Mouse (Mus musculus) heart, postnatal 0 days (tissue): ENCODE measurements around the gene Rps15a. TPM values are rescaled to one million over a fixed set of nuclear protein-coding genes. Genes with fewer than 3 reads are reported as not detected.
A peak's percentile ranks its signal among the peaks of the same experiment; 100 is the strongest.

Source experiments
- ATAC-seq: fragments of 200-750 bp; cut with Nextera tagmentation; 2 replicates; pipeline ENCODE4 v1.8.0; 2017; ENCODE audit warnings: low read depth, moderate number of reproducible peaks, moderate library complexity; ENCODE audit not compliant: insufficient read depth
- DNase-seq: peaks from one replicate; pipeline ENCODE4 v3.0.0-alpha.2; 2016; ENCODE audit warnings: low spot score
- H3K27ac ChIP-seq: fragments of 300-500 bp; sonication (generic); 2 replicates; pipeline ENCODE4 v1.5.1; 2014; ENCODE audit warnings: low read depth, mild to moderate bottlenecking
- H3K27me3 ChIP-seq: fragments of 300-500 bp; sonication (generic); 2 replicates; pipeline ENCODE4 v1.6.1; 2014; ENCODE audit warnings: low read length, mixed read lengths; ENCODE audit not compliant: control insufficient read depth, insufficient read depth
- H3K36me3 ChIP-seq: fragments of 300-500 bp; sonication (generic); replicated peaks from 2 replicates; pipeline ENCODE4 v1.6.1; 2014; ENCODE audit warnings: low read length, mixed read lengths; ENCODE audit not compliant: control insufficient read depth, insufficient read depth
- H3K4me1 ChIP-seq: fragments of 300-500 bp; sonication (generic); 2 replicates; pipeline ENCODE4 v1.6.1; 2014; ENCODE audit warnings: antibody characterized with exemption; ENCODE audit not compliant: control insufficient read depth, insufficient read depth
- H3K4me2 ChIP-seq: fragments of 300-500 bp; sonication (generic); 2 replicates; pipeline ENCODE4 v1.6.1; 2014; ENCODE audit warnings: low read depth, mild to moderate bottlenecking, low read length, moderate library complexity
- H3K4me3 ChIP-seq: fragments of 300-500 bp; sonication (generic); 2 replicates; pipeline ENCODE4 v1.5.1; 2014; ENCODE audit warnings: low read depth, low read length
- H3K9ac ChIP-seq: fragments of 300-500 bp; sonication (generic); replicated peaks from 2 replicates; pipeline ENCODE4 v1.6.1; 2014; ENCODE audit warnings: low read depth, low read length, mixed read lengths
- H3K9me3 ChIP-seq: fragments of 300-500 bp; sonication (generic); replicated peaks from 2 replicates; pipeline ENCODE4 v1.6.1; 2016; ENCODE audit warnings: low read length; ENCODE audit not compliant: control insufficient read depth
- CTCF ChIP-seq: IDR thresholded peaks from 2 replicates; pipeline ENCODE4 v1.5.1; 2016; ENCODE audit warnings: antibody characterized with exemption, control low read depth, low read depth
- EP300 ChIP-seq: IDR thresholded peaks from 2 replicates; pipeline ENCODE4 v1.6.1; 2016; ENCODE audit warnings: antibody characterized with exemption, low read depth
- WGBS: fragments of 180-500 bp; shearing (Covaris S2); extraction: QIAGEN DNeasy Blood & Tissue Kit; methylation state at CpG from one replicate; pipeline ENCODE4 v1.1.7; 2014; 5-methylcytosine and 5-hydroxymethylcytosine counted together
- polyA plus RNA-seq: library from polyadenylated mRNA; unstranded; fragments of >200 nt; fragmentation: Nextera tagmentation; extraction: Ambion mirVana; gene quantifications from 2 replicates; pipeline ENCODE4 v1.2.1, GENCODE M21; 2015
- total RNA-seq: library from RNA; depleted of rRNA; stranded (reverse); fragments of >200 nt; gene quantifications from 2 replicates; pipeline ENCODE4 v1.2.3, GENCODE M21; 2014; ENCODE audit warnings: low replicate concordance

Rps15a gene
- total and polyA plus RNA-seq, 2 experiments from 2014 or later, result 397 to 413 TPM

DNA sequence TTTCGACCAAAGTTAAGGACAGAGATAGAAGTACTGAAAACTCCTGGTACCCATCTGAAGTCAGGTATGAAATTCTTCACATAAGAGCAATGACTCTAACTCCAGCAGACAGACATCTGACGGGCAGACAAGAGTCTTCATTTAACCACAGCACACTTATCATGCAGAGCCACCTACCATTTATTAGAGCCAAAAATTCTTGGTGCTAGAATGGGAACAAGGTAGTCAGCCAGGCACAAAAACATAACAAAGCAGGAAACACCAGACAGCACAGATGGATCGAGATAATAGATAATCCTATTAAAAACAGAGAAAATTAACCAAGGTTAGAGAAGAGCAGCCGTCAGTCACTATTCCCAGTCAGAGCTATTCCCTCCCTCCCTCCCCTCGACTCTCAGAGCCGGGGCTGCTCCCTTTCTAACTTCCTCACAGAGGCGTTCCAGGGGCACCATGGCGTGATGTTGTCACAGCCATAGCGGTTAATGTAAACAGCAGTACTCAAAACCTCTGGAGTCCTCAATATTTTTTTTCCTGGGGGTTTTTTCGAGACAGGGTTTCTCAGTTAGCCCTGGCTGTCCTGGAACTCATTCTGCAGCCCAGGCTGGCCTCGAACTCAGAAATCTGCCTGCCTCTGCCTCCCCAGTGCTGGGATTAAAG is 10.4 kb upstream of the Rps15a start:
- no peaks in the 10 kb centered on the region for H3K9me3 ChIP-seq
- H3K27ac ChIP-seq, result no peak overlapping the region
- no peak for ATAC-seq
- no peak overlapping the region for H3K4me3 ChIP-seq
- no peak overlapping the region for H3K9ac ChIP-seq
- no peak overlapping the region for H3K4me2 ChIP-seq
- H3K4me1 ChIP-seq, result peaks cover 17% of the 10 kb centered on the region
- 61% methylated on average over 11 of the region's 11 CpGs for WGBS
- no peak for TF ChIP-seq EP300
- TF ChIP-seq CTCF, result no peak
- no peak for DNase-seq
- H3K27me3 ChIP-seq, result no peaks in the 10 kb centered on the region
- peaks cover 33% of the 10 kb centered on the region for H3K36me3 ChIP-seq

DNA sequence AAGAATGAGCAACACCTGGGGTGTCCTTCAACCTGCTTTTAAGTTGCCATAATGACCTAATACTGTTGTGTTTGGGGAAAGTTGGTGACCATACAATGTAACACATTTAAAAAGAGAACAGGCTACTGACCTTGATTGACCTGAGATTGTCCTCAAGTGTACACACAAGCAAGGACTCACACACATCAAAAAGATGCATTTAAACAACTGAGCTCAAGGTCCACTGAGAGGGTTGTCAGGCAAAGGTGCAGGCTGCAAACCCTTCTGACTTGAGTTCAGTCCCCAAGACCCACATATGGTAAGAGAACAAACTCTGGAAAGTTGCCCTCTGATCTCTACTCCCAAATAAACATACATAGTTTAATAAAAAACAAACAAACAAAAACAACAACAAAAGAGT is 9.7 kb upstream of the Rps15a start:
- H3K4me3 ChIP-seq, result no peak overlapping the region
- H3K4me2 ChIP-seq, result no peak overlapping the region
- H3K27me3 ChIP-seq, result no peaks in the 10 kb centered on the region
- no peak overlapping the region for H3K9ac ChIP-seq
- H3K36me3 ChIP-seq, result peaks cover 39% of the 10 kb centered on the region
- H3K4me1 ChIP-seq, result peaks cover 17% of the 10 kb centered on the region
- DNase-seq (no peak), ATAC-seq (no peak)
- TF ChIP-seq EP300 (no peak), CTCF (no peak)
- H3K27ac ChIP-seq, result no peak overlapping the region
- H3K9me3 ChIP-seq, result no peaks in the 10 kb centered on the region

DNA sequence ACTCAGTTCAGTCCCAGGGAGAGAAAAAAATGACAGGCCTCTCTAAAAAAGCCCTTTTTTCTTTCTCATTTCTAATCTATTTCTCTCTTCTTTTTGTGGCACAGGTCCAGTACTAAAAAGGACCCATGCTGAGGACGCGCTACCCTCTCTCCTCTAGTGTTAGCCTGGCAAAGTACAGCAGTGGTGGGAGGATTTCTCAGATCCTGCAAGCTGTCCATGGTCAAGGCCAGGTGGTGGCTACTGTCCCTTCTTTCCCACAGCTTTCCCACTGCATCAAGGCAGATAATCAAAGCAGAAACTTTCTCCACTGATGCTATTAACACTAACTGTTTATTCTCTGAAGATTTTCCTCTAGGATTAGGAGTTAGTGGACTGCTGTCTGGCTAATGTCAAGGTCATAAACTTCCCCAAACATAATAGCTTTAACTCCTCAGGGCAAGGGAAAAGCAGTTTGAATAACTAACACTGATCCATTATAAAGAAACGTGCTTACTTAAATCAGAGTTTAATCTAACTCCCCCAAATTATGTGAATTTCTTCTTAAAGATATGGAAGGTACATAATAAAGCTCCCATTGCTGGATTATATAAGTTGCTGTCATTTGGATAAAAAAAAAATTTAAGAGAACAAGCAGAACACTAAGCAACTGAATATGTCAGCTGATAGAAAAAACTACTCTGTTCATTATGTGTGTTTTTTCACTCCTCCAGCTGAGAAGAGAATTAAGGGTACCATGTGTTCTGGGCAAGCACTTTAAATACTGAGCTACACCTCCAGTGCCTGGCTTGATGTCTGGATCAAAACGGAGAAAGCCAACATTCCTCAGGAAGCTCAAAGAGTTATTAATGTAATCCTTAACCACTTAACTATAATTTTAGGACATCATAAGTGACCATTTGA is 7.8 kb upstream of the Rps15a start:
- H3K36me3 ChIP-seq, result peaks cover 59% of the 10 kb centered on the region
- no peak for DNase-seq
- 84% methylated on average over 4 of the region's 4 CpGs for whole genome bisulfite sequencing
- no peak overlapping the region for H3K9ac ChIP-seq
- no peaks in the 10 kb centered on the region for H3K9me3 ChIP-seq
- no peak overlapping the region for H3K27ac ChIP-seq
- peaks cover 17% of the 10 kb centered on the region for H3K4me1 ChIP-seq
- no peak overlapping the region for H3K4me3 ChIP-seq
- no peak for ATAC-seq
- H3K27me3 ChIP-seq, result no peaks in the 10 kb centered on the region
- H3K4me2 ChIP-seq, result no peak overlapping the region
- no peak for TF ChIP-seq CTCF
- no peak for TF ChIP-seq EP300

DNA sequence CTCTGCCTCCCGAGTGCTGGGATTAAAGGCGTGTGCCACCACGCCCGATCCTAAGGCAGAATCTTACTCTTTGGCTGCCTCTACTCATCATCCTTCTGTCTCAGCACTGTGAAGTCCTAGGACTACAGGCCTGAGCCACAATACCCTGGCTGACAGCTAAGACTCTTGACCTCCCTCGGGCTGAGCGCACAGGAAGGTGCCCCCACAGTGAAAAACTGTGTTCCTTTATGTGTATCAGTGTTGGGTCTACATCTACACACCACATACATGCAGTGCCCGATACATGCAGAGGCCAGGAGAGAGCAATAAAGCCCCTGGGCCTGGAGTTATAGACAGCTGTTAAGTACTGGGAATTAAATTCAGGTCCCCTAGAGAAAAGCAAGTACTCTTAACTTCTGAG is 6.2 kb upstream of the Rps15a start:
- no peak overlapping the region for H3K4me2 ChIP-seq
- no peak overlapping the region for H3K9ac ChIP-seq
- H3K27ac ChIP-seq, result no peak overlapping the region
- peaks cover 68% of the 10 kb centered on the region for H3K36me3 ChIP-seq
- H3K4me3 ChIP-seq, result no peak overlapping the region
- TF ChIP-seq EP300, result no peak
- TF ChIP-seq CTCF, result no peak
- 0 out of 2 replicates have a peak, but pooled peaks cover 3% of the 10 kb centered on the region for H3K4me1 ChIP-seq
- no peaks in the 10 kb centered on the region for H3K27me3 ChIP-seq
- 97% methylated on average over 7 of the region's 7 CpGs for whole genome bisulfite sequencing
- H3K9me3 ChIP-seq, result no peaks in the 10 kb centered on the region
- ATAC-seq, result no peak
- DNase-seq, result no peak

DNA sequence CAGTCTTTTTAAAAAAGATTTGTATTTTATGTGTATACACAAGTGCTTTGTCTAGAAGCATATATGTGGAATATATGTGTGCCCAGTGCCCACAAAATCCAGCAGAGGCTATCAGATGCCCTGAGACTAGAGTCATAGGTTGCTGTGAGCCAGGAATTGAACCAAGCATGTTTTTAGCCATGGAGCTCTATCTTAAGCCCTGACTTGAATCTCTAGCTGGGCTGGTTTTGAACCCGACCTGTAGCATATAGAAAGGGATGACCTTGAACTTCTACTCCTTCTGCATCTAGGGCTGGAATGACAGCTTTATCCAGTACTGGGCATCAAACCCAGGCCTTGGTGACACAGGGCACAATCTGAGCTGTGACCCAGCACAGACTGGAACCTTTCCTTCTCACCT is 4.7 kb upstream of the Rps15a start:
- no peak for ATAC-seq
- H3K4me2 ChIP-seq, result no peak overlapping the region
- 0 out of 2 replicates have a peak overlapping the region, but pooled peaks have one; percentile 13 for H3K9ac ChIP-seq
- no peak overlapping the region for H3K4me3 ChIP-seq
- TF ChIP-seq CTCF (no peak), EP300 (no peak)
- H3K4me1 ChIP-seq, result no peaks in the 10 kb centered on the region
- no peaks in the 10 kb centered on the region for H3K27me3 ChIP-seq
- no peak overlapping the region; the same call in 1 of the 2 replicates for H3K27ac ChIP-seq
- peaks cover 61% of the 10 kb centered on the region for H3K36me3 ChIP-seq
- no peaks in the 10 kb centered on the region for H3K9me3 ChIP-seq
- DNase-seq, result no peak
- 59% methylated on average over 1 of the region's 1 CpGs for WGBS
